28 mouse cellular contexts compared by ENCODE assay signal in genomic region chr9:46431053-46431452, GRCm38 (mm10).
DNase-seq lines count a peak whose midpoint lies in the region; ATAC-seq and TF ChIP-seq lines count a peak whose summit lies in the region.
"Had no signal": no experiment of that assay in that cellular context is flagged by ENCODE, and none has a peak within 500 bp of the region (broad histone marks: within the 10 kb centered on the region; RNA-seq: fewer than 3 reads in every experiment).

No protein-coding gene starts in this region.

- H3K27me3 ChIP-seq in hindbrain, embryonic 10.5 days (ENCODE audit: insufficient read depth, poor library complexity, severe bottlenecking), result peaks cover 16% of the 10 kb centered on the region
- H3K27me3 ChIP-seq in hindbrain, embryonic 14.5 days (ENCODE audit: control insufficient read depth, insufficient read depth, low read length), result no peaks in the 10 kb centered on the region
- no peaks in the 10 kb centered on the region for H3K27me3 ChIP-seq in liver, adult 2 months (ENCODE audit: control insufficient read depth, insufficient read depth, low read length)
- H3K27me3 ChIP-seq in stomach, embryonic 15.5 days (replicated peaks), result no peaks in the 10 kb centered on the region
- H3K27me3 ChIP-seq: CH12.LX; hindbrain, embryonic 15.5 days; midbrain, embryonic 15.5 days had no signal

- no peak overlapping the region for H3K4me3 ChIP-seq in hindbrain, embryonic 10.5 days
- no peak overlapping the region for H3K4me3 ChIP-seq in hindbrain, embryonic 14.5 days (replicated peaks; ENCODE audit: low read length)
- no peak overlapping the region for H3K4me3 ChIP-seq in liver, adult 2 months (ENCODE audit: insufficient read depth, low read depth, low read length)
- H3K4me3 ChIP-seq in stomach, embryonic 15.5 days (replicated peaks), result no peak overlapping the region
- H3K4me3 ChIP-seq: erythroblast, embryonic 14.5 days; hindbrain, embryonic 15.5 days; limb, embryonic 10.5 days; limb, embryonic 15.5 days; midbrain, embryonic 15.5 days had no signal

- WGBS in hindbrain, embryonic 10.5 days, result 74% methylated on average over 13 of the region's 13 CpGs
- 65% methylated on average over 13 of the region's 13 CpGs for WGBS in hindbrain, embryonic 14.5 days
- 23% methylated on average over 13 of the region's 13 CpGs for WGBS in liver, adult 2 months
- WGBS in stomach, embryonic 15.5 days, result 42% methylated on average over 13 of the region's 13 CpGs

- no peak for TF ChIP-seq CTCF in liver, adult 2 months (IDR thresholded peaks at IDR 0.05; ENCODE audit: low read depth, low read length)

- no peak for ATAC-seq in hindbrain, embryonic 14.5 days (ENCODE audit: low FRiP score)
- ATAC-seq in stomach, embryonic 15.5 days (ENCODE audit: insufficient read depth, low FRiP score, low read depth), result peak; percentile 89
- ATAC-seq: forebrain, postnatal 0 days; inflammation-experienced regulatory T-cells, adult 6 months; midbrain, embryonic 15.5 days had no signal

- no peak overlapping the region for H3K27ac ChIP-seq in hindbrain, embryonic 10.5 days
- no peak overlapping the region for H3K27ac ChIP-seq in hindbrain, embryonic 14.5 days
- no peak overlapping the region for H3K27ac ChIP-seq in liver, adult 2 months (replicated peaks; ENCODE audit: insufficient read depth, low read depth, low read length)
- no peak overlapping the region for H3K27ac ChIP-seq in stomach, embryonic 15.5 days
- H3K27ac ChIP-seq: hindbrain, embryonic 15.5 days; limb, embryonic 10.5 days; limb, embryonic 15.5 days; midbrain, embryonic 15.5 days had no signal

- no peak for TF ChIP-seq POLR2A in liver, adult 2 months (IDR thresholded peaks at IDR 0.05; ENCODE audit: extremely low read depth, insufficient read depth, low read length)

- no peaks in the 10 kb centered on the region for H3K79me2 ChIP-seq in liver, adult 2 months (ENCODE audit: control insufficient read depth, insufficient read depth, low read length)

- no peaks in the 10 kb centered on the region for H3K36me3 ChIP-seq in hindbrain, embryonic 10.5 days
- no peaks in the 10 kb centered on the region for H3K36me3 ChIP-seq in hindbrain, embryonic 14.5 days (replicated peaks; ENCODE audit: control insufficient read depth, insufficient read depth)
- H3K36me3 ChIP-seq in liver, adult 2 months (ENCODE audit: control insufficient read depth, insufficient read depth, low read length), result no peaks in the 10 kb centered on the region
- H3K36me3 ChIP-seq in stomach, embryonic 15.5 days, result no peaks in the 10 kb centered on the region
- H3K36me3 ChIP-seq: hindbrain, embryonic 15.5 days; limb, embryonic 10.5 days; limb, embryonic 15.5 days; midbrain, embryonic 15.5 days had no signal

- H3K4me1 ChIP-seq in hindbrain, embryonic 10.5 days (replicated peaks), result peaks cover 6% of the 10 kb centered on the region; the same call in 1 of the 2 replicates
- no peaks in the 10 kb centered on the region for H3K4me1 ChIP-seq in hindbrain, embryonic 14.5 days (replicated peaks; ENCODE audit: control insufficient read depth, insufficient read depth, low read length)
- H3K4me1 ChIP-seq in liver, adult 2 months (ENCODE audit: control insufficient read depth, insufficient read depth, low read length), result no peaks in the 10 kb centered on the region
- no peaks in the 10 kb centered on the region for H3K4me1 ChIP-seq in stomach, embryonic 15.5 days
- H3K4me1 ChIP-seq: hindbrain, embryonic 15.5 days; limb, embryonic 10.5 days; limb, embryonic 15.5 days; midbrain, embryonic 15.5 days had no signal

- peaks cover 13% of the 10 kb centered on the region for H3K9me3 ChIP-seq in hindbrain, embryonic 10.5 days
- peaks cover 12% of the 10 kb centered on the region for H3K9me3 ChIP-seq in hindbrain, embryonic 14.5 days (ENCODE audit: control insufficient read depth, low read length)
- H3K9me3 ChIP-seq in stomach, embryonic 15.5 days, result no peaks in the 10 kb centered on the region
- H3K9me3 ChIP-seq: limb, embryonic 15.5 days had no signal

- H3K4me2 ChIP-seq in hindbrain, embryonic 14.5 days (replicated peaks), result no peak overlapping the region
- H3K4me2 ChIP-seq in stomach, embryonic 15.5 days, result no peak overlapping the region
- H3K4me2 ChIP-seq: hindbrain, embryonic 15.5 days; limb, embryonic 15.5 days; midbrain, embryonic 15.5 days had no signal

- no peak overlapping the region for H3K9ac ChIP-seq in hindbrain, embryonic 14.5 days
- no peak overlapping the region for H3K9ac ChIP-seq in liver, adult 2 months (ENCODE audit: low read depth, low read length)
- H3K9ac ChIP-seq in stomach, embryonic 15.5 days, result no peak overlapping the region
- H3K9ac ChIP-seq: forebrain, postnatal 0 days; hindbrain, embryonic 15.5 days; limb, embryonic 15.5 days; midbrain, embryonic 15.5 days had no signal

- DNase-seq in hindbrain, embryonic 10.5 days (ENCODE audit: low spot score), result peak; percentile 16
- DNase-seq in hindbrain, embryonic 14.5 days (ENCODE audit: low spot score), result no peak
- DNase-seq in MN1 (ENCODE audit: low spot score), result peak; percentile 39
- peak; percentile 77 for DNase-seq in liver, adult 2 months (ENCODE audit: extremely low read depth, low read depth, low spot score)
- no peak for DNase-seq in spleen, postnatal 36 days (ENCODE audit: low spot score in 2 of 2)
- no peak for DNase-seq in spleen, adult 18-20 months
- no peak for DNase-seq in cerebellum, adult 8-10 months
- DNase-seq: adrenal gland, postnatal 10 days; cerebellum, adult 11-12 months; cerebellum, postnatal 10 days; forebrain, postnatal 0 days; gastrocnemius, postnatal 10 days; heart, postnatal 14 days; kidney, adult 9 months; kidney, postnatal 10 days; layer of hippocampus, adult 9-11 months; lung, adult 18-20 months; lung, postnatal 10 days; thymus, adult 18-20 months; thymus, postnatal 36 days had no signal

Comparison
In these comparisons a context has a peak if more than half of its experiments do, and no peak if none do; other contexts are left out.
1. DNase-seq: peak in hindbrain, embryonic 10.5 days (single experiment), MN1 (single experiment) and liver, adult 2 months (single experiment); none in hindbrain, embryonic 14.5 days (single experiment), spleen, postnatal 36 days (0 of 2), spleen, adult 18-20 months (0 of 2) and cerebellum, adult 8-10 months (single experiment).